Mouse (Mus musculus): ENCODE measurements around the gene Klhl21.
A peak's percentile ranks its signal among the peaks of the same experiment; 100 is the strongest.

The Klhl21 gene

GRCm38 (mm10) chr4:151996173-151996950 is 12.2 kb upstream of the Klhl21 start, which contains the start of gene Phf13:
Gene Phf13 (minus strand): TSS chr4:151996258.
- DNase-seq, result peak; percentile 99

DNA sequence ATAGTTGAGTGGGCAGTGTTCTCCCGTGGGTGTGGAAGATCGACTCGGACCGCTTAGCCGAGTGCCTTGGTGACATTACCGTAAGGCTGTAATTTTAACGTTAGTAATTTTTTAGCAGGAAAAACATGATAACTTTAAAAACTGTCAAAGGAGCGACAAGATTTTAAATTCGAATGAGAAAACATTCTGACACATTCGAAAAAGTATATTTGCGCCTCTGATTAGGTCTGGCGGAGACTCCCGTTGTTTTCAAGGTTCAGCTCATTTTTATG is 11.7 kb upstream of the Klhl21 start:
- DNase-seq, result no peak

DNA sequence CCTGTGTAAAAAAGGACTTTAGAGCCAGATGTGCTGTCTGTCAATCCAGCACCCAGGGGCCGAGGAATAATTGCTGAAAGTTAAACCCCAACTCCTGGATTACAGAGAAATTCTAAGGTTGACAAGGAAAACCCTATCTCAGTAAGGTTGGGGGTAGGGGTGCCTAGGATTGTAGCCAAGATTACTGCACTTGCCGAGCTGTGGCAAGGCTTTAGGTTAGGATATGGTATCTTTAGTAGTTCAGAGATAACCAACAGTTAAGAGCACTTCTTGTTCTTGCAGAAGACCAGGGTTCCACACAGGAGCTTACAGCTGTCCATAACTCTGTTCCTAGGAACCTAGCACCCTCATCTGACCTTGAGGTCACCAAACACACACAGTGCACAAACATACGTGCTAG is 10.9 kb upstream of the Klhl21 start:
- DNase-seq, result no peak

DNA sequence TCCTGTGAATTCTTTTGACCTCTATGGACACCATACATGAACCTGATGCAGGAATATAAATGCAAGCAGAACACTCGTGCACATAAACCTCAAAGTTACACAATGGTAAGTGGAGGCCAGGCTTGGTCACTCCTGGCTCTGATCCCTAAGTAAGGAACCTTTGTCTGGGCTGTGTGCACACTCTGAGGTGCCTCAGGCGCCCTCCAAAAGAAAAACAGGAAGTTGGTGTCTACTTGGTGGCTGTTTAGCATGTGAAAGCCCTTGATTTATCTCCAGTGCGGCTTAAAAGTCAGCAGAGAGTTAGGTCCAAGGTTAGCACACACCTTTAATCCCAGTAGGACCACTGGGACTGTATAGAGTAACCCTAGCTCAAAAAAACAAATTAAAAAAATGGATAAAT is 9.1 kb upstream of the Klhl21 start:
- no peak for DNase-seq

DNA sequence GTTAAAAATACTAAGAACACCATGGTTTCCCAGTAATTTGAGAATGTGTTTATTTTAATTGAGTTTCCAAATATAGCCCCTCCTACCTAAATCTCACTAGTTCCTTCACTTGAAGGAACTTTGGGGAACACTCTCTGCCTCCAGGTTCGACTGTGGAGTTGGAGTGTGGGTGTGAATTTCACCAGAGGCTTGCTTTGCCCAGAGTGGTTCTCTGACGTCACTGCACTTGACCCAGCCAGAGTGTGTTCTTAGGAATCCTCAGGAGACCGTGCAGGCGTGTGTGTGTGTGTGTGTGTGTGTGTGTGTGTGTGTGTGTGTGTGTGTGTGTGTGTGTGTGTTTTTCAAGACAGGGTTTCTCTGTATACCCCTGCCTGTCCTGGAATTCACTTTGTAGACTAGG is 7.7 kb upstream of the Klhl21 start:
- DNase-seq, result peak; percentile 81 to 89

DNA sequence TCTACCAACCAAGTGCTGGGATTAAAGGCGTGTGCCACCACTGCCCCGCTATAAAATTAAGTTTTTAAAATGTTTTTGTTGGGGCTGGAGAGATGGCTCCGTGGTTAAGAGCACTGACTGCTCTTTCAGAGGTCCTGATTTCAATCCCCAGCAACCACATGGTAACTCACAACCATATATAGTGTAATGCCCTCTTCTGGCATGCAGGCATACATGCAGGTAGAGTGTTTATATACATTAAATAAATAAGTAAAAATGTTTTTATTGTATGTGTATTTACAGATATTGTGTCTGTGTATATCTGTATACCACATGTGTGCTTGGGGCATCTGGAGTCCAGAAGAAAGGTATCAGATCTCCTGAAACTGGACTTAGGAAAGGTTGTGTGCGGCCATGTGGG is 7.3 kb upstream of the Klhl21 start:
- DNase-seq, result no peak

GRCm38 (mm10) chr4:152002063-152002462 is 6.5 kb upstream of the Klhl21 start:
- no peak for DNase-seq

DNA sequence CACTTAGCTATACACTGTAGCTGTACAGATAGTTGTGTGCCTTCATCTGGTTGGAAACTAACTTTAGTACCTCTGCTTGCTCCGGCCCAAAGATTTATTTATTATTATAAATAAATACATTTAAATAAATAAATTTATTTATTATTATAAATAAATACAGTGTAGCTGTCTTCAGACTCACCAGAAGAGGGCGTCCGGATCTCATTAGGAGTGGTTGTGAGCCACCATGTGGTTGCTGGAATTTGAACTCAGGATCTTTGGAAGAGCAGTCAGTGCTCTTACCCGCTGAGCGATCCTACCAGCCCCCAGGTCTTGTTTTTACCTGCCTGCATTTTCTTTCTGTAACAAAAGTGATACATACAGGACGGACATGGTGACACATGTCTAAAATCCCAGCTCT is 2.5 kb upstream of the Klhl21 start:
- no peak for DNase-seq

- DNase-seq, result no peak
These were observed 1.8 kb upstream of the Klhl21 start for GRCm38 (mm10) chr4:152006812-152007211.

DNA sequence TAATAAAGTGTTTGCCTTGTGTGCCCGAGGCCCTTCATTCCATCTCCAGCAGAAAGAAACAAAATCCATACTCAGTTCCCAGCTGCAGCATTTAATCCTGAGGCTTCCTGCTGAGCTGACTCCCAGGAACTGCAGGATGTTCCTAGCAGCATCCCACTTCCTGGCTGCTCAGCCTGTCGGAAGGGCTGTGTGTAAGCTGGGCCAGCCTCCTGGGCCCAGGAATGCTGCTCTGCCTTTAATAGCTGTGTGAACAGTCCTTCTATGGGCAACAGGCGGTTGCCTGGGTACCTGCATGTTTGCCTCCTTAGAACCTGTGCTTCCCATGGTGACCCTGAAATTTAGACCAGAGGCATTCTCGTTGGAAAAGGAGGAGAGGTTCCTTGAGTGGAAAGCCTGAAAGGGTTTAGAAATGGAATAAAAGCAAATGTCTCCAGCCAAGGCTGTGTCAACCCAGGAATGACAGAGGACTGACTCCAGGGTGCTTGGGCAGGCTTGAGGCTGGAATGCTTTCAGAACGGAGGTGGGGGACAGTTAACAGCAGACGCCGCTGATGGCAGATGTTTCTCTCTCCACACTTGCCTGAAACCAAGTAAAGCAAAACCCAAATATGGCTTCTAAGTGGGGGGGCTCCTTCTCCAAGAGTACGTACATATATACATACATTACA is 989 bp upstream of the Klhl21 start:
- DNase-seq, result peak; percentile 56 to 72

GRCm38 (mm10) chr4:152008148-152008500 is 479 bp upstream of the Klhl21 start:
- DNase-seq, result peak; percentile 38 to 41

DNA sequence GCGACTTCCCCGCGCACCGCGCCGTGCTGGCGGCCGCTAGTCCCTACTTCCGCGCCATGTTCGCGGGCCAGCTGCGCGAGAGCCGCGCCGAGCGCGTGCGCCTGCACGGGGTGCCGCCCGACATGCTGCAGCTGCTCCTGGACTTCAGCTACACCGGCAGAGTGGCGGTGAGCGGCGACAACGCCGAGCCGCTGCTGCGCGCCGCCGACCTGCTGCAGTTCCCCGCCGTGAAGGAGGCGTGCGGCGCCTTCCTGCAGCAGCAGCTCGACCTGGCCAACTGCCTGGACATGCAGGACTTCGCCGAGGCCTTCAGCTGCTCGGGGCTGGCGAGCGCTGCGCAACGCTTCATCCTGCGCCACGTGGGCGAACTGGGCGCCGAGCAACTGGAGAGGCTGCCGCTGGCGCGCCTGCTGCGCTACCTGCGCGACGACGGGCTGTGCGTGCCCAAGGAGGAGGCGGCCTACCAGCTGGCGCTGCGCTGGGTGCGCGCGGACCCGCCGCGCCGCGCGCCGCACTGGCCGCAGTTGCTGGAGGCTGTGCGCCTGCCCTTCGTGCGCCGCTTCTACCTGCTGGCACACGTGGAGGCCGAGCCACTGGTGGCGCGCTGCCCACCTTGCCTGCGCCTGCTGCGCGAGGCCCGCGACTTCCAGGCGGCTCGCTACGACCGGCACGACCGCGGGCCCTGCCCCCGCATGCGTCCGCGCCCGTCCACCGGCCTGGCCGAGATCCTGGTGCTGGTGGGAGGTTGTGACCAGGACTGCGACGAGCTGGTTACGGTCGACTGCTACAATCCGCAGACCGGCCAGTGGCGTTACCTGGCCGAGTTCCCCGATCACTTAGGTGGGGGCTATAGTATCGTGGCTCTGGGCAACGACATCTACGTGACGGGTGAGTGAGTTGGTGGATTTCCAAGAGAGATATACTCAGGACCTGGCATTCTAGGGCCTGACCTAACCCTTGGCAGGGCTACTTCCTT is 761 bp downstream of the Klhl21 start:
- peak; percentile 62 to 66 for DNase-seq

DNA sequence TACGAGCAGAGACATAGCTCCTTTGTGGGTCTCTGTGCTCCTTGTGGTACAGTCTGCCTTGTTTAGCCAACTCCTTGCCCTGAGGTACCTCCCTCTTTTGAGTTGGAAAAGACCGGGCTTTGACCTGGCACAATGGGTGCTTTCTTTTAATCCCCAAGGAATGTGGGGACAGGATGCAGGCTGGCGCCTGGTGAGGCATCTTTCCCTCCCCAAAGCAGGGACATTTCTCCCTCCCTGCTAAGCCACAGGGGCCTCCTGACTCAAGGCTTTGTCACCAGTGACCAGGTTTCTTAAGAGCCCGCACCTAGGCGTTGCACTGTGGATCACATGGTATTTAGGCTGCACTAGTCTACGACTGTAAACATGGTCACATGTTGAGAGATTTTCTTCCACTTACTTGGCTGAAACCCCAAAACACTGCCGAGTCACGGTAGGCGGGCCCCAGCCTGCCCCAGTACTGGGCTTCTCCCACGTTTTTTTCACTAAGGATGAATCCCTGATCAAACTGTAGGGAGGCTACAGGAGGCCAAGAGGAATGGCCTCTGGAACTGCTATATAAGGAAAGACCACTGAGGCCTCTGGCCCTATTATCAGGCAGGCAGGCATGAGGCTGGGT is 1.6 kb downstream of the Klhl21 start:
- DNase-seq, result peak; percentile 74 to 81

DNA sequence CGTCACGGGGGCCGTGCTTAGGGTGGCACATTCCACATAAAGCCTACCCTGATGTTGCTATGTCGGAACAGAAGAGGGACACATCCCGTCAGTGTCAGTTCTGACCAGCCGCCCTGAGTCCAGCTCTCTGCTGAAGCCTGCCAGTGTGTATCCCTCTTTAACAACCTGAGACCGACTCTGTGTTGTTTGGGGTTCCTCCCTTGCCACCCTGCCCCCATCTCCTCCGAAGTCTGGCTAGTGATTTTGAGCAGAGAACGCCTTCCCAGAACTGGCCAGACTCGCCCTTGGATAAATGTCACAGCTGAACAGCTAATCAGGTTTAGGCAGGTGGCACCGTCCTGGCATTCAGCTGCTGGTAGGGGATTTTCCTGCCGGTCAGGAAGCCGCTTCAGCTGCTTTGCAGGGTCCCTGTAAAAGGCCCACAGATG is 2.1 kb downstream of the Klhl21 start:
- peak; percentile 31 to 48 for DNase-seq

DNA sequence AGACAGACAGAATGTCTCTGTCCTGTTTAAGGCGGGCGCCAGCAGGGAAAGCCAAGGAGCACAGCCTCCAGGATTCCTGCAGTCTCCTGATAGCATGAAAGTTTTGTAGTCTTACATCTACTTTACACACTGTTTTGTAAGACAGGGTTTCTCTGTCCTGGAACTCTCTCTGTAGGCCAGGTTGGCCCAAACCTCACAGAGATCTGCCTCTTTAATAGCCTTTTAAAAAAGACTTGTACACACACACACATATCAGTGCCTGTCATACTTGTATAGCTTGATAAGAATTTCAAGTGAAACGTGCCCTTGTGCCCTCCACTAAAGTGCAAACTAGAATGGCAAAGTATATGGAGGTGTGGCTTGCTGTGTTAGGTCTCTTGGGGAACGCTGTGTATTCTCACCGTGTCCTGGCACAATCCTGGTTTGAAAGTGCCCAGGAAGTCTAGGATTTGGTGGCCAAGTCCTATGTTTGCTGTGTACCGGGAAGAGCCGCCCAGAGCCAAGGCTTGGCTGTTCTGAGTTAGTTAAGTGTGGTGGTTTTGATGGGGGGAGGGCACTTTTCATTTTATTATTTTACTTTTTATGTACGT is 2.7 kb downstream of the Klhl21 start:
- peak; percentile 52 to 73 for DNase-seq

DNA sequence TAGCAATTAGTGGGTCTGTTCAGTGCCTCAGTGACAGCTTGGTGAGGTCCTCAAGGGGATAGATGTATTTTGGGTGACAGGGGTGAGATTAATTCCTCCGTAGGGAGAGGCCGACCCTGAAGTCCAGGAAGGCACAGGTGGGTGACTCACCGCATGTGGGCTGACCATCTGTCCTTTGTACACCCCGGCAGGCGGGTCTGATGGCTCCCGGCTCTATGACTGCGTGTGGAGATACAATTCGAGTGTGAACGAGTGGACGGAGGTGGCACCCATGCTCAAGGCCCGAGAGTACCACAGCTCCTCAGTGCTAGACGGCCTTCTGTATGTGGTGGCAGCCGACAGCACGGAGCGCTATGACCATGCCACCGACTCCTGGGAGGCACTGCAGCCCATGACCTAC is 3.5 kb downstream of the Klhl21 start:
- DNase-seq, result no peak

- DNase-seq, result peak in 1 of 2 experiments; percentile 44
These were observed 4.6 kb downstream of the Klhl21 start for GRCm38 (mm10) chr4:152013036-152013813.

DNA sequence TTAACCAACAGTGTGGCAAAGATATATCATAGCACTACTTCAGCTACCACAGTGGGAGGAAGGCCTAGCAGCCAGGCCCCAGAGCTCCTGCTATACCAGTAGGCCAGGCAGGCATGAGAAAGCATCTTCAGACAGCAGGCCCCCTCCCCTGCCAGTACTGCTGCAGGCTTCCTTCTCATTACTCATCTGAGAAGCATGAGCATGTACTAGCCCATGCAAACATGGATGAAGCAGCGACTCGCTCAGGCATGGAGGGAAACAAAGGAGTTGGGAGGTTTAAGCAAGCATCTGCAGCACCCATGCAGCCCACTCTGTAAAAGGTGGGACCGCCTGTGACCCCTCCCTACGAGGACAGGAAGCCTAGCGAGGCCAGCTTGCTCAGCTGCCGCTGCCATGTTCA is 10.5 kb downstream of the Klhl21 start:
- DNase-seq, result no peak

DNA sequence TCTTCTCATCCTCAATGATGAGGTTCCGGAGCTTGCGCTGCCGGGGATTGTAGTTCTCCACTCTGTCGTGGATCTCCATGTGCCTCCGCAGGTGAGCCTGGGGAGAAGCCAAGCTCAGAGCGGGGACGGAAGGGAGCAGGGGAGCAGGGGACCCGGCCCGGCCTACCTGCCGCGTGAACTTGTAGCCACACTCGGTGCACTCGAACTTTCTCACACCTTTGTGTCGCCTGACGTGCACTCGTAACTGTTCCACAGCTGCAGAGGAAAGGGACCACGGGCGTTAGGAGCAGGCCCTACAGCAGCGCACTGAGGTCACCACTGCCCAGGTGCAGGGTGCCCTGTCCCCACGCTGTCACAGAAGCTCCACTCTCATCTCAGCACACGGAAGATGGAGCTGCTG is 11.4 kb downstream of the Klhl21 start:
- DNase-seq, result no peak

DNA sequence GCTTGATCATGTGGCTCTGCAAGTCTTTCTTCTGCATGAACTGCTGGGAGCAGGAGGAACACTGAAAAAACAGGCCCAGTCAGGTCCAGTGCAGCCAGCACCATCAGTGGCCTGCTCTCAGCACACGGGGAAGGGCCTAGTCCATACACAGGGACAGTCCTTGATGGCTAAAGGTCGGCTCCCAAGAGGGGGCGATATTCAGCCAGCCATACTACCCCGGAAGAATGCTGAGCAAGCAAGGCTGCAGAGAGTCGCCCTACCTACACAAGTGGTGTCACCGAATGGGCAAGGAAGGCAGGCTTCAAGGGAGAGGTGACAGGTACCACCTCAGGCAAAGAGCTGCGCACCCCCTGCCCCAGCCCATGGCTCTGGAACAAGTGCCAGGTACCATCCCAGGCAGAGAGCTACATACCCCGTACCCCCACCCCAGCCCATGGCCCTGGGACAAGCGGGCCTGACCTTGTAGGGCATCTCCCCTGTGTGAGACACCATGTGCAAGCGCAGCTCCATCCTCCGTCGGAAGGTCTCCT is 13.0 kb downstream of the Klhl21 start:
- DNase-seq, result no peak

GRCm38 (mm10) chr4:152022506-152022905 is 13.9 kb downstream of the Klhl21 start:
- DNase-seq, result no peak

- peak; percentile 42 to 48 for DNase-seq
These were observed 15.9 kb downstream of the Klhl21 start for GRCm38 (mm10) chr4:152024525-152024924.

All from lung, adult 18-20 months (tissue).